Mouse (Mus musculus) splenic B cell, adult 2 months (primary cell): ENCODE results near the gene Mlx.

Source experiments
- DNase-seq: peaks from one replicate; pipeline ENCODE4 v3.0.0-alpha.2; 2011; ENCODE audit warnings: low read depth, low spot score
- H3K27me3 ChIP-seq: 2 replicates; pipeline ENCODE4 v1.6.1; 2012; ENCODE audit warnings: mild to moderate bottlenecking, low read length, moderate library complexity, mixed read lengths; ENCODE audit not compliant: control insufficient read depth, poor library complexity, insufficient read depth, severe bottlenecking
- H3K36me3 ChIP-seq: 2 replicates; pipeline ENCODE4 v1.6.1; 2012; ENCODE audit warnings: mild to moderate bottlenecking, low read length, moderate library complexity, mixed read lengths; ENCODE audit not compliant: control insufficient read depth, poor library complexity, insufficient read depth, severe bottlenecking

The Mlx gene

DNA sequence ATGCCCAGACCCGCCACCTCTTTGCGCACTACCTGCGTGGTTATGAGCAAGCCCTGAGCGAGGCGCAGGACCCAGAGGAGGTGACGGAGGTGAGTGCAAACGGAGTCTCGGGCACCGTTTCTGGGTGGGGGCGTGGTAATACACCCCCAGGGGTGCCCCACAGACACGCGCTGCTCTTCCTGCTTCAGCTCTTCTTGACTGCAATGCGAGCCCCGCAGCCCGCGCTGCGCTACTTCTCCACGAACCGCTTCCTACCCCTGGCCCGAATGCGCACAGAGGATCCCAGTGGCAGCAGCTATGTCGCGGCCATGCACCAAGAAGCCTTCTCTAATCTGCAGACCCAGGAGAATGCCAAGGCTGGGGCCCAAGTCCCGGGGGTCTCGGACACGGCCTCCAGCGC is 7.3 kb upstream of the Mlx start:
- Histone ChIP-seq H3K36me3 (no peaks in the 10 kb centered on the region), H3K27me3 (no peaks in the 10 kb centered on the region)
- no peak for DNase-seq

DNA sequence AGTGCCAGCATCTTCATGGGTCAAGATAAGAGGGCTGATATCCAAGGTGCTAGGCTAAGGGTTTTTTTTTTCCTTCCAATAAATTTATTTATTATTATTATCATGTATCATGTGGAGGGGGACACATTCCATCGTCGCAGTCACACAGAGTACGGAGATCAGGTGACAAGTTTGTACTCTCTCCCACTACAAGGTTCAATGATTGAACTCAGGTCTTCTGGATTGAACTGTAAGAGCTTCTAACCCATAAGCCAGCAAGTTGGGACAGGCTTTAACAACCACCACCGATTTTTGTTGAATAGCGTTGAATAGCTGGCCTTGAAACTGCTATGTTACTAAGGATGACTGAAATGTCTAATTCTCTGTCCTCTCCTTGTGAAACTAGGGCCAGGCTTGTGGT is 6.7 kb upstream of the Mlx start:
- no peaks in the 10 kb centered on the region for H3K36me3 ChIP-seq
- no peak for DNase-seq
- H3K27me3 ChIP-seq, result no peaks in the 10 kb centered on the region

DNA sequence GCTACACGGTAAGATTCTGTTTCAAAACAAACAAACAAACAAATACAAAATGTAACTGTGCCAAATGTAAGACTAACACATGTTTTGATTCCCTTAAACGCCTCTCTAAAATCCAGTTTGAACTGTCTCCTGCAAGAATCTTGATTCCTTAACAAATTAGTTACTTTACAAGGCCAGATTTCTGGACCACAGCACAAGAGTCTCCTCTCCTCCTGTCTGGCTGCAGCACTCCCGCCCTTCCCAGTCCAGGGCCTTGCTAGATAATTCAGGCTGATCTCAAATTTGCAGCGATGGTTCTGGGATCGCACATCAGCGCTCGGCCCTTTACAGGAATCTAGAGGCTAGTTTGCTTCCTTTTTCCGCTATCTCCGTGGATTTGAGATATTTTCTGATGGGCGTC is 5.4 kb upstream of the Mlx start:
- Histone ChIP-seq H3K36me3 (no peaks in the 10 kb centered on the region), H3K27me3 (no peaks in the 10 kb centered on the region)
- no peak for DNase-seq

DNA sequence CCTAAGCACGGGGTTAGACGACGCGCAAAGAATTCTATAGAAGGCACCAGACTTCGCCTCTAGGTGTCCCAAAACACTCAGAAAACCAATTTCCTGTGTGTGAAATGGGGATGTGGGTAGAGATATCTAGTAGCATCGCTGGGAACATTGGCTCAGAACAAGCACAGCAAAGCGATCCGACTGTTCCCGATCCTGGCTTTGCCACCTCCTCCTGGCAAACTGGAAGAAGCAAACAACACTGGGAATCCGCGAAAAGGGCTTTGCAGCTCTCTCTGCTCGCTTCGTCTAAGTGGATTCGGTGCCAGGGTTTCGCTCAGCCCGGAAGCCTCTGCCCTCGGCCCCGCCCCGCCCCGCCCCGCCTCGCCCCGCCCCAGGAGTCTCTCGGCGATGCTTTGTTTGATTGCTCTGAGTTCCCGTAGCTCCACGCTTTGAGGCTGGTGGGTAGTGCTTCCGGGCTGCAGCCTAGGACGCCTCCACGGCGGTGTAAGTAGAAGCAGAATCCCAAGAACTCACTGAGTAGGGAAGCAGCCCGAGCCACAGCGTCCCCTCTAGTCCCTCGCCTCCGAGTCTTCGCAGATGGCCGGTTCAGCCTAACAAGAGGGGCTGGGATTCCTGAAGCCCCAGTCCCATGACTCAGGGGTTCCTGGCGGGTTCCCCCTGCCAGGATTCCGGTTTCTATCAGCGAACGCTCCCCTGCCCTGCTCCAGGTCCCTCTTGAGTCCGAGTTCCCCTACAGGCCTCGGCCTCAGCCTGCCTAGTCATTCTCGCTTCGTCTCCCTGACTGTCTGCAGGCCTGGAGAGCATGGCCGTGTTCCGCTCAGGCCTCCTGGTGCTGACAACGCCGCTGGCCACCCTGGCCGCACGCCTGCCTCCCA is 4.6 kb upstream of the Mlx start, which contains the start of gene Coasy:
Gene Coasy (plus strand): TSS at position 358 of the 875 bp plus-strand sequence.
- Histone ChIP-seq H3K36me3 (no peaks in the 10 kb centered on the region), H3K27me3 (no peaks in the 10 kb centered on the region)
- DNase-seq, result peak; percentile 88

DNA sequence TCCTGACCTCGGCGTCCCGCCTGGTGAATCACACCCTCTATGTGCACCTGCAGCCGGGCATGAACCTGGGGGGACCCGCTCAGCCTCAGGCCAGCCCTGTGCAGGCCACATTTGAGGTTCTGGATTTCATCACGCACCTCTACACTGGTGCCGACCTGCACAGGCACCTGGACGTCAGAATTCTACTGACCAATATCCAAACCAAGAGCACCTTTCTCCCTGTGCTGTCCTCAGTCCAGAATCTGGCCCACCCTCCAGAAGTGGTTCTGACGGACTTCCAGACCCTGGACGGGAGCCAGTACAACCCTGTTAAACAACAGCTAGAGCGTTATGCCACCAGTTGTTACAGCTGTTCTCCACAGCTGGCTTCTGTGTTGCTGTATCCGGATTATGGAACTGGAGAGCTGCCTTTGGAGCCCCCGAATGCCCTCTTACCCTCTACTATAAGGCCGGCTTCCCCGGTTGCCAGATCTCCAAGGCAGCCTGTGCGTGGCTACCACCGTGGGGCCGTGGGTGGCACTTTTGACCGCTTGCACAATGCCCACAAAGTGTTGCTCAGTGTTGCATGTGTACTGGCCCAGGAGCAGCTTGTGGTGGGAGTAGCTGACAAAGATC is 3.9 kb upstream of the Mlx start:
- no peak for DNase-seq
- Histone ChIP-seq H3K27me3 (no peaks in the 10 kb centered on the region), H3K36me3 (no peaks in the 10 kb centered on the region)

DNA sequence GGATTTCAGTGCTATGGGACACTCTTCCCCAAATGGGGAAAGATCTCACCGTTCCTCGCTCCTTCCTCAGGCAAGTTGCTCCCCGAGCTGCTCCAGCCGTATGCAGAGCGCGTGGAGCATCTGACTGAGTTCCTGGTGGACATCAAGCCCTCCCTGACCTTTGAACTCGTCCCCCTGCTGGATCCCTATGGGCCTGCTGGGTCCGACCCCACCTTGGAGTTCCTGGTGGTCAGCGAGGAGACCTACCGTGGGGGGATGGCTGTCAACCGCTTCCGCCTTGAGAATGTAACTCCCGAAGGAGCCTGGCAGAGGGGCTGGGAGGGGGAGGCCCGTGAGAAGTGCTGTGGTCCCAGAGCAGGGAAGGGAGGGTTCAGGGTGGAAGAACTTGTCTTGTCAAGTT is 2.8 kb upstream of the Mlx start:
- H3K27me3 ChIP-seq, result no peaks in the 10 kb centered on the region
- no peaks in the 10 kb centered on the region for H3K36me3 ChIP-seq
- DNase-seq, result no peak

DNA sequence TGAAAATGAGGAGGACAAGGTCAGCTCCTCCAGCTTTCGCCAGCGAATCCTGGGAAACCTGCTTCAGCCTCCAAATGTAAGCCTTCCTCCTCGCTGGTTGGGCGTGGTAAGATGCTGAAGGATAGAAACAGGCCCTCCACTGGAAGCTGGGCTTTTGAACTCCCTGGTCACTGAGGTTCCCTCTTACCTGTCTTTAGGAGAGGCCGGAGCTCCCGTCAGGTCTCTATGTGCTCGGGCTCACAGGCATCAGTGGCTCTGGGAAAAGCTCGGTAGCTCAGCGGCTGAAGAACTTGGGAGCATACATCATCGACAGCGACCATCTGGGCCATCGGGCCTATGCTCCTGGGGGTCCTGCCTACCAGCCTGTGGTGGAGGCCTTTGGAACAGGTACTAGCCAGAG is 2.3 kb upstream of the Mlx start:
- Histone ChIP-seq H3K27me3 (no peaks in the 10 kb centered on the region), H3K36me3 (peaks cover 2% of the 10 kb centered on the region; the same call in 1 of the 2 replicates)
- DNase-seq, result no peak

DNA sequence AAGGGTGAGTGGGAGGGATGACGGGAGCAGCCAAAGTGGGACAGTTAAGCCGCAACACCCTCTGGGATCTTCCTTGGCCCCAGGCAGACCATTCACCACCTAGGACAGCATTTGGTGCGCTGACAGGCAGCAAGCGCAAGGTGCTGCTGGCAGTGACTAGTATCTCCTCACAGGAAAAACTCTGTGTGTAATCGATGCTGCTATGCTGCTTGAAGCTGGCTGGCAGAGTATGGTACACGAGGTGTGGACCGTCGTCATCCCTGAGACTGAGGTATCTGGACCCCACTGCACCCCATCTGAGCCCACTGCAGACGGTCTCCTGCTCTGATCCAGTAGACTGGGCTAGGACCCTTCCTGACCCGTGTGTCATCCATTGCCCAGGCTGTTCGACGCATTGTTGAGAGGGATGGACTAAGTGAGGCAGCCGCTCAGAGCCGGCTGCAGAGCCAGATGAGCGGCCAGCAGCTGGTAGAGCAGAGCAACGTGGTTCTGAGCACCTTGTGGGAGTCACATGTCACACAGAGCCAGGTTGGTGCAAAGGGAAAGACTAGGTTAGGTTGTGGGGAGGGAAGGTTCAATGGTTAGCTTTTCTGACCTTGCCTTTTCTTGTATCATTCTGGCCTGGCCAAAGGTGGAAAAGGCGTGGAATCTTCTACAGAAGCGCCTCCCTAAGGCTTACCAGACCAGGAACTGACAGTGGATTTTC is 1.3 kb upstream of the Mlx start:
- no peak for DNase-seq
- Histone ChIP-seq H3K27me3 (no peaks in the 10 kb centered on the region), H3K36me3 (peaks cover 3% of the 10 kb centered on the region)

DNA sequence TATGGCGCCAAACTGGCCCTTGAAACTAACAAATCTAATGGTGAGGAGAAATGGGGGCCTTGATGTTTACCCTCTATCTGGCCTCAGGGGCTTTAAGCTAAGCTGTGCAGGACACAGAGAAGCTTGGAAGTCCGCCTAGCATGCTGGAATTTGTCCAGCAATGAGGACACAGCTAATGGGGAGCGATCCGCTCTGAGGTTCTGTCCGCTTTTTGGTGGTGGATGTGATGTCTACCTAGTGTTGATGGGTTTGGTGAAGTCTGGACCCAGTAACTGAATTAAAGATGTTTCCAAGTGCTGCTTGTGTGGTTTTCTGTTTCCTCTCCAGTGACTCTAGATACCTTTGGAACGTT is 778 bp upstream of the Mlx start:
- H3K36me3 ChIP-seq, result peaks cover 6% of the 10 kb centered on the region
- no peaks in the 10 kb centered on the region for H3K27me3 ChIP-seq
- no peak for DNase-seq

DNA sequence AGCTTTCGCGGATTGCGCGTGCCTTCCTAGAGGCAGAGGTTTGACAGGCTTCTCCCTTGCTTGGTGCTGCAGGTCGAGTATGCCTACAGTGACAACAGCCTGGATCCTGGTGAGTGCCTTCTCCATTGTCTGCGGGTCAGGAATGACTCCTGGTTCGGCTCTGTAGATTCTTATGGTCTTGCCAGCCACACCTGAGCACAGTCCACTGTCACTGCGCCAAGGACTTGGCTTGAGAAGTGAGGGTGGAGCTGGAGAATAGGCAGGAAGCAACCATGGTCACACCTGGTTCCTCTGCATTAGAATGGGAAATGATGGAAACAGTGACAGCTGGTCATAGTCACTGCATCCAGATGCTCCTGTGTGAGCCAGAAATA is 592 bp downstream of the Mlx start:
- DNase-seq, result no peak
- H3K36me3 ChIP-seq, result peaks cover 9% of the 10 kb centered on the region
- H3K27me3 ChIP-seq, result no peaks in the 10 kb centered on the region

DNA sequence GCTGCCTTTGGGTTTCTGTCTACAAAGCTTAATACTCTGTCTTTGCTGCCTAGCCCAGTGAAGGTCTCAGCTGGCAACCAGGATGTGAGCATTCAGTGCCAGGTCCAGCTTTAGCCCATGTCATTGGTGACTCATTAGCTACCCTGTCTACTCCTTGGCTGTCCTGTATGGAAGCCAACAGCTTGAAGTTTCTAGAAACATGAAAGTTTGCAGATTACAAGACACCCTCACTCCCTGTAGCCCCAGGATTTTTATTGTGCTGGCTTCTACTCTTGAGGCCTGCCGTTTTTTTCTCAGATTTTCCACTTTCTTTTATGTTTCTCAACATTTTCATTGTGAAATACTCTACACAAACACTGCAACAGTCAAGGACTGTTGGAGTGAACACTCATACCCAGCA is 2.9 kb downstream of the Mlx start:
- H3K36me3 ChIP-seq, result peaks cover 9% of the 10 kb centered on the region
- no peaks in the 10 kb centered on the region for H3K27me3 ChIP-seq

DNA sequence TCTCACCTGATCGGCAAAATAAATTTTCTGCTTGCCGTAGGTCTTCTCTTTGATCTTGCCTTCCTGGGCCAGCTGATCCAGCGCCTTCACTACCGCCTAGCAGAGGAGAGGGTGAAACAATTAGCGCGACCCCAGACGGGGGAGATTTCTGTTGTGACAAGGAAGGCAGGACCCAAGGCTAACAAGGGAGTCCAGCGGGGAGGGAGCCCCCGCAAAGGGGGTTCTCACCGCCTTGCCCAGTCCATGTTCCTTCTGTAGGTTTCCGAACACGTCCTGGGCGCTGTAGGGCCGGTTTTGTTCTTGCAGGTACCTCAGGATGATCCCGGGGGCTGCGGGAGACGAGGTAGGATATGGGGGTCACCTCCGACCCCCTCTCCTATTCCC is 7.8 kb downstream of the Mlx start:
- H3K27me3 ChIP-seq, result no peaks in the 10 kb centered on the region
- no peak for DNase-seq
- H3K36me3 ChIP-seq, result peaks cover 12% of the 10 kb centered on the region

More for the DNA sequence above, 2.9 kb downstream of the Mlx start:
- DNase-seq, result no peak

DNA sequence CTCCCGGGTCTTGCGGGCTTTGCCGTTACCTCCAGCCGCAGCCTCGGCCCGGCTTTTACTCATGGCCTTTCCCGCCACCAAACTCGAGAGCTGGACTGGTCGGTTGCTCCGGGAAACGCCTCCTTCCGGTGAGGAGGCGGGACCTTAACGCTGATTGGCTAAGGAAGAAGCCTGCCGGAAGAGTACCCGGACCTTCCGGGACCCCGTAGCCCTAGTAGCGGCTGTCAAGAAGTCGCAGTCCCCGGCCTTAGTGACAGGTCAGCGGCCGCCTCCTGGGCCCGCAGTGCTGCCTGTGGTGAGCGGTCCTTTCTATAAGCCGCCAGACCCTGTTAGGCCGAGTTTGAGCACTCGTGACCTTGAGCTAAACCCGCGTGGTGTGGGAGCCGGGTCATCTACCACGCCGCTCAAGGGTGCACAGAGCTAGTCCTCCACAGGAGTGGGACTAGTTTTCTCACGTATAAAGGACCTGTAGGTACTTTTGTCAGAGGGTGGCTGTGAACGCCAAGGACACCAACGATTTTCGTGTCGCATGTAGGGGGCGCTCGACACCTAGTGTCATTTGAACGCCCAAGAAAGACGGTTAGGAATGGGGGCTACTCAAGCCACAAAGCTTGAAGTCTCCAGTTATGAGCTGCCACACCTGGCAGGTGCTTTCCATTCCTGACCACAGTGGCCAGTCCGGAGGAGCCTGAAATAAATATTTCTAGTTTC is 8.4 kb downstream of the Mlx start, which contains the start of gene Psmc3ip:
Gene Psmc3ip (minus strand): TSS at position 123 of the 711 bp plus-strand sequence.
- H3K36me3 ChIP-seq, result peaks cover 12% of the 10 kb centered on the region
- DNase-seq, result peak; percentile 96
- H3K27me3 ChIP-seq, result no peaks in the 10 kb centered on the region

DNA sequence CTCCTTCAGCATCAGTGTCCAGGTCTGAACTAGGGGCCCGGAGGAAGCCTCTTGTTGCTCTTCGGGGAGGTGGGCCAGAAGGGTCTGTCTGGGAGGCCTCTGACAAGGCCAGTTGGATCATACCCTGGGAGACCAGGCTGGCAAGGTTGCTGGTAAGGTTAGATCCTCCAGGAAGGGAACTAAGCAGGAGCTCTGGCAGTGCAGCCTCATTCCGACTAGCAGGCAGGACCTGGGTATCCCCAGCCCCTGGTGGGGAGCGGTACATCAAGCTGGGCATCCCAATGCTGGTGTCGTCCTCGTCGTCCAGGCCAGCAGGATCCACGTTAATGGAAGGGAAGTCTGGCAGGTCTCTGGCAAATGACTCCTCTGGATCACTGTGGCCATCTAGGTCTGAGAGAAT is 11.2 kb downstream of the Mlx start:
- H3K36me3 ChIP-seq, result peaks cover 15% of the 10 kb centered on the region
- no peaks in the 10 kb centered on the region for H3K27me3 ChIP-seq
- no peak for DNase-seq

DNA sequence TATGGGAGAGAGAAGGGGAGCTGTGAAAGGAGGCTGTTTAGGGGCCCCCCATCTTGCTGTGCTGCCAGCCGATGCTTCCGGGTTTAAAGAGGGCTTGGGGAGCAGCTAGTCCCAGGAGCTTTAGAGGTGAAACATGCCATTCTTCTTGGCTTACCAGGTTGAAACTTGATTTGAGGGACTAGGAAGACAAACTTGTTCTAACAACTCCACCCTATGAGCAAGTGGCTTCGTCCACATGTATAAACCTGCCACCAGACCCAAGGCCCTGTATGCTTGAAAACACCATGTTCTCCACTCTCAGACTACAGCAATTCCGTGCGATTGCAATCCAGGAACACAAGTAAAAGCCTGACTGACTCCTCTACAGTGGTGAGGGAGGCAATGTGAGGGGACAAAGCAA is 15.9 kb downstream of the Mlx start:
- H3K36me3 ChIP-seq, result peaks cover 20% of the 10 kb centered on the region
- no peak for DNase-seq
- no peaks in the 10 kb centered on the region for H3K27me3 ChIP-seq
